Mouse (Mus musculus): ENCODE results near the gene Lst1. TPM values are rescaled to one million over a fixed set of nuclear protein-coding genes. Genes with fewer than 3 reads are reported as not detected.

Gene Lst1
- polyA plus RNA-seq, 1 experiment, result 20.2 TPM

DNA sequence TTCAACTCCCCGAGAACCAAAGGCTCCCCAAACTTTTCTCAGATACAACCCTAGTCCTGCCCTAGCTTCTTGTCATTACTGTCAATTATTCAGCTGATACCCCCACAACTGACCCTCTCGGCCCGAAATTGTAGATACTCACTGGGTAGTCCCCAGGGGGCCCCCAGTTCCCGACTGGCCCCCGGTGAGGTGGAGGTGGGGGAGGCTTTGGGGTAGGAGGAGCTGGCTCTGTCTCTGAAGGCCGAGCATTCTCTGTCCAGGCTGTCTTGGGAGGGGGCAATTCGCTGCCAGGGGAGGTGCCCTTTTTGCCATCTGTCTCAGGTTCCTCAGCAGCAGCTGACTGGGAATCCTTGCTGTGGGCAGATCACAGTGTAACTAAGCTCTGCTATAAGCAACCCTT is 28.6 kb downstream of the Lst1 start:
- no peak for DNase-seq (ENCODE audit: low read depth)

DNA sequence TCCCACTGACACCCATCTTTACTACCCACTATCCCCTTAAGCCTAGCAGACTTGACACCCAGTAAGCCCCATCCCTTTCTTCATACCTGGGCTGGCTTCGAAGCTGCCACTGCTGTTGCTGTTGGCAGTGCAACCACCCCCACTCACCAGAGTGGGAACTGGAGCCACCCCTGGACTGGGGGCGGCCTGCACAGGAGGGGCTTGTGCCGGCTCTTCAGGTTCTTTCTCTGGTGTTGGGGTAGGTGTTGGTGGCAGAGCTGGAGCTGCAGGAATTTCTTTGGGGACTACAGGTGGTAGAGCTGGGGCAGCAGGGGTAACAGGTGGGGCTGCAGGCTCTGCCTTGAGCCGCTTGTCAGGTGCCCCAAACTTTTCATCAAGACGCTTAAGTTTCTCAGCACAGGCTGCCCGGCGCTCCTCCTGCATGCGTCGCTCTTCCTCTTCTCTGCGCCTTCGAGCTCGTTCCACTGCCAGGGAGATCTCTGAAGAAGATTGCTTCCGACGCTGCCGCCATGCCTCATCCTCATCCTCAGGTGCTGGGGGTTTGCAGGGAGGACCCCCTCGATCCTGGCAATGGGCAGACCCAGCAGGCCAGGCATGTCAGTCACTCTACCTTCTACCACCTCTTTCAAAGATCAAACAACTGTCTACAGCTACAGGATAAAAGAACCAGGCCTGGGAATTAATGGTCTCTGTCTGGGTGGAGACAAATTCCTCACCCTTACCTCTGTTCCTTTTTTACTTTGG is 29.2 kb downstream of the Lst1 start:
- no peak for DNase-seq (ENCODE audit: low read depth)

DNA sequence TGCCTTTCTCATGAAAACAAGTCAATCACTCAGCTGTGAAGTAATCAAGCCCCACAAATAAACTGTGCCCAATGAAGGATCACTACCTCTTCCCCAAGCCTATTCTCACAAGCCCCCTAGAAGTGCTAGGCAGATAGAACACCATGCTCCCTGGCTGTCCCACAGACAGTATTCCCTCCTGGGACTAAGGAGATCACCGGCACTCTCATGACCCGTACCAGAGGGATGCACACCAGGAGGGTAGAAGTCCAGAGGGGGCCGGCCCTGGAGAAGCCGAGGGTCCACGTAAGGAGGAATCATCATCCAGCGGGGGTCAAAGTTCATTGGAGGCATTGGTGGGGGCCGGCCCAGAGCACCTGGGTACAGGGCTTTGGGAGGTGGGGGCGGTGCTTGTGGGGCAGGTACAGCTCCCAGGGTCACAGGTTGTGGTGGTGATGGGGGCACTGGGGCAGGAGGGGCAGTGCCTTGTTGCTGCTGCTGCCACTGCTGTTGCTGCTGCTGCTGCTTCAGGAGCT is 30.5 kb downstream of the Lst1 start:
- no peak for DNase-seq (ENCODE audit: low read depth)

DNA sequence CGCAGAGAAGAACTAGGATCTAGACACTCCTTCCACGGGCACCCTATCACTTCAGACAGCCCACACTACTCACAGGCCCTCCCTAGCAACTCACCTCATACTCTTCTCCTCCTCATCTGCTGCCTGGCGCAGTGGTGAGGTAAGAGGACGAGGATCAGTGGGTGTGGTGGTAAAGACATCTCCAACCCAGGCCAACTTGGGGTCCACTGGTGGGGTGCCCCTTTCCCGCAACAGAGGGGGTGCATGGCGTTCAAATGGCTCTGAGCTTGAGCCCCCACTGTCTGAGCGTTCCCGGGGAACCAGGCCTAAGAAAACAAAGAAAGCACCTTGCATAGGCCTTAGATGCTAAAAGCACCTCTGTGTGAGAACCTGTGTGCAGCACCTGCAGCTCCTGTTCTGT is 31.0 kb downstream of the Lst1 start:
- no peak for DNase-seq (ENCODE audit: low read depth)

GRCm38 (mm10) chr17:35156461-35157200 is 31.6 kb downstream of the Lst1 start:
- no peak for DNase-seq (ENCODE audit: low read depth)

DNA sequence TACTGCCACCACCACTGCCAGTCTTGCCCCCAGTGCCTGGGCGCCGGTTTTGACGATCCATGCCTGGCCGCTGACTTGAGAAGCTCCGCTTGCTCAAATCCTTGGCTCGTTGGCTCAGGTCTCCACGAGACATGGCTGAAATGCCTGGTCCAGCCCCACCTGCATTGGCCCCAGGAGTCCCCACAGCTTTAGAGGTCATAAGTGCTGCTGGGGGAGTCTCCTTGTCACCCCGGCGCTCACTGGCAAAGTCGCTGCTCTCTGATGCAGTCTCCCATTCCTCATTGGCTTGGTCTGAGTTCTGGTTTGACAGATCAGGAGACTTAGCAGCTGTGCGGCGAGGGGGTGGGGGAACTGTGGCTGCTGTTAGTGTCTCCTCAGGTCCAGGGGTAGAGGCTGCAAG is 32.8 kb downstream of the Lst1 start:
- DNase-seq (ENCODE audit: low read depth), result no peak

- DNase-seq (ENCODE audit: low read depth), result no peak
These were observed 33.6 kb downstream of the Lst1 start for GRCm38 (mm10) chr17:35154616-35155015.

- DNase-seq (ENCODE audit: low read depth), result no peak
These were observed 34.3 kb downstream of the Lst1 start for GRCm38 (mm10) chr17:35153931-35154330.

GRCm38 (mm10) chr17:35153077-35153476 is 35.2 kb downstream of the Lst1 start:
- no peak for DNase-seq (ENCODE audit: low read depth)

DNA sequence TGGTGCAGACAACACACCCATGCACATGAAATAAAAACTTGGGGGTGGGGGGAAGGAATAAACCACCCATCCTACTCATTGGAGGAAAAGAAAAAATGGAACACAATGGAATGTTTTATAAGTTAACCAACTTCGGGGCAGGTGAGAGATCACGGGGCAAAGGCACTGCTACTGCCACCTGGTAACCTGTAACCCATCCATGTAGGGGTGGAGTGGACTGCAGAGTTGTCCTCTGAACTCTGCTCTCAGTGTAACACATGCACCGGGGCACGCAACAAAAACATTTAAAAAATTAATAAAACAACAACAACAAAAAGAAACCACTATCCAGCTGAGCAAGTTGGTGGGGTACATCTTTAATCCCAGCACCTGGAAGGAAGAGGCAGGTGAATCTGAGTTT is 36.1 kb downstream of the Lst1 start:
- DNase-seq (ENCODE audit: low read depth), result no peak

- DNase-seq (ENCODE audit: low read depth), result no peak
These were observed 40.2 kb downstream of the Lst1 start for GRCm38 (mm10) chr17:35147922-35148639.

DNA sequence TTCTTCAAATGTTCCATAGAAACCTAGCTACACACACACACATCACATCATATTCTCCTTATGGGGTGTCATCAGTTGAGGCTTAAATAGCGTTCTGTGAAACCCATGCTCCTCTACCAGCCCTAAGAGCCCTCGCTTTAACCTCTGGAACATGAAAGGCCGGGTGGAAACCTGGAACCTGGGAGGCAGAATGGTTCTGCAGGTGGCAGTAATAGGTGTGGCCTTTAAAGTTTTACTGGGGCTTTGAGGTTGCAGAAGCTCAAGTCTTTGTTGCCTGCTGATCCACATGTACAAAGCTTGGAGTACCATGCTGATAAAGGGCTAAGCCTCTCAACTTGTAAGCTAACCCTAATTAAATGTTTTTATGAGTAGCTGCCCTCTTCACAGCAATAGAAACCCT is 40.9 kb downstream of the Lst1 start:
- no peak for DNase-seq (ENCODE audit: low read depth)

GRCm38 (mm10) chr17:35146139-35146538 is 42.1 kb downstream of the Lst1 start:
- no peak for DNase-seq (ENCODE audit: low read depth)

DNA sequence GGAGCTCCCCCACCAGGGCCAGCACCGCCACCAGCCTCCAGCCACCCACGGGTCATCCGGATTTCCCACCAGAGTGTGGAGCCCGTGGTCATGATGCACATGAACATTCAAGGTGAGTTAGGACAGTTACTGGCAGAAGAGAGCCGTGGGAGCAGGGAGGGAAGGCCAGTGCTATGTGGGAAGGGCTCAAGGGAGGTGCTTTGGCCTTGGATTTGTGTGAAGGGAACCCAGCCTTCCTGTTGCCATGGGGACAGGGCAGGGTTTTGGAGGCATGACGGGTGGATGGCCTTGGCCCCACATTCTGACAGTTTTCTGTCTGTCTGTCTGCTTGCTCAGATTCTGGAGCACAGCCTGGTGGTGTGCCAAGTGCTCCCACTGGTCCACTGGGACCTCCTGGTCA is 46.3 kb downstream of the Lst1 start:
- DNase-seq (ENCODE audit: low read depth), result no peak

DNA sequence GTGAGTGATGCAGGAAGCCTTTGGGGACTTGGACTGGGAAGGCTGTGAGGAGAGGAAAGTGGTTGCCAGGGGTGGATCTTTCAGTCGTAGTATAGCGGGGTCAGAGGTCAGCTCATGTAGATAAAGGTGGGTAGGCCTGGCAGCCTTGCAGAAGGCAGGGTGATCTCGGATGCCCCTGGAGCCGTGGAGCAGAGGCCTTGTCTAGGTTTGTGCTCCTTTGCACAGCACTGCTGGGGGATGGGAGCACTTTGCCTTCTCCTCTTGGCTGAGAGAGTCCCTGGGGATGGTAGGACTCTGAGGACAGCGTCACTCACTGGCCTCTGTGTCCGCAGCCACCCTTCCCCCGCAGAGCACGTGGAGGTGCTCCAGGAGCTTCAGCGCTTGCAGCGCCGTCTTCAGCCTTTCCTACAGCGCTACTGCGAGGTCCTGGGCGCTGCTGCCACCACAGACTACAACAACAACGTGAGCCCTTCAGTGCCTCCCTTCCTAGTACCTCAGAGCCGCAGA is 47.7 kb downstream of the Lst1 start:
- DNase-seq (ENCODE audit: low read depth), result no peak

DNA sequence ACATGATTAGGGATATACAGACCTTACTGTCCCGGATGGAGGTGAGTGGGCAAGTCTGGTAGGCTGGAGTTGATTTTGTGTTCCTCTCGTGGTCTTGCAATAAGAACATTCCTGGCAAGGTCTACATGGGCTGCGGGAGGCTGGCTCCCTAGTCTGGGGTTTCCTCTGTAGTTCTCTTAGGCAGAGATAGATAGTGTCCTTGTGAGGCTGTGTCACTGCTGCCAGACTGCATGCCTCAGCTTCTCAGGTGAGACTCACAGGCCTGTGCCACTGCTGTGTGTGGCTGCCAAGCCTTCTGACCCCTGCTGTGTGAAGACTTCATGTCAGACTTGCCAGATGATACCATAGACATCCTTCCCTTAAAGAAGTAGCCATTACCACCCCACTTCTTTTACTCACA is 49.0 kb downstream of the Lst1 start:
- no peak for DNase-seq (ENCODE audit: low read depth)

GRCm38 (mm10) chr17:35135591-35136320 is 52.5 kb downstream of the Lst1 start:
- DNase-seq (ENCODE audit: low read depth), result no peak

Measured in gonadal fat pad, adult 2 months (tissue).